Mouse (Mus musculus) layer of hippocampus, adult 2 months (tissue): ENCODE data around the gene Ehmt2. TPM values are rescaled to one million over a fixed set of nuclear protein-coding genes. Genes with fewer than 3 reads are reported as not detected.
"Not testable (repeated sequence)": the region's sequence is repeated elsewhere in the genome, so short reads cannot be mapped to it uniquely, and the experiment has no call there.

ENCODE experiments used
- DNase-seq, 2 experiments: peaks; one replicate each; pipeline ENCODE4 v3.0.0; 2022; ENCODE audit warnings: low spot score in 2 of 2
- H3K27ac ChIP-seq: fragments of 200-600 bp; 2 replicates; pipeline ENCODE4 v1.8.1; 2022
- H3K4me3 ChIP-seq: fragments of 200-600 bp; 2 replicates; pipeline ENCODE4 v1.8.1; 2022; ENCODE audit warnings: mild to moderate bottlenecking
- CTCF ChIP-seq: fragments of 200-600 bp; conservative IDR thresholded peaks from 2 replicates; pipeline ENCODE4 v1.8.1; 2022; ENCODE audit warnings: antibody characterized with exemption, mild to moderate bottlenecking, moderate library complexity
- total RNA-seq, 2 experiments: library from RNA; stranded (reverse); gene quantifications; 2 replicates each; pipeline ENCODE4 v1.2.3; 2021

Gene Ehmt2
- total RNA-seq, 2 experiments from 2014 or later, result 181 to 190 TPM

- H3K27ac ChIP-seq, result no peak overlapping the region; the same call in 1 of the 2 replicates
- H3K4me3 ChIP-seq, result no peak overlapping the region
- DNase-seq, result no peak
- no peak for TF ChIP-seq CTCF
These were observed 45.0 kb downstream of the Ehmt2 start for GRCm38 (mm10) chr17:34943128-34943815.

DNA sequence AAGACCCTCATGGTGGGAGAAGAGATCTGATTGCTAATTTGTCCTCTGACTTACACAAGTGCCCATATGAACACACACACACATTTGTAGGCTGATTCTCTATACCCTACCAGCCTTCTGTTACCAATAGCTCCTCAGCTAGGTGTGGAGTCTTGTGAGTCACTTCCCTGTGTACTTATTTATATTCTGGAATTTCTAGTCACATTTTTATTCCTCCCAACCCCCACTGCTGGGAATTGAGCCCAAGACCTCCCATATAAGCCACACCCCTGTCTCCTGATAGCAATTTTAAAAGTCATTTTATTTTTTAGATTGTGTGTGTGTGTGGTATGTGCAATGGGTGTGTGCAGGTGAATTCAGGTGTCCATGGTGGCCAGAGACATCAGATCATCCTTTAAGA is 46.1 kb downstream of the Ehmt2 start:
- Histone ChIP-seq H3K27ac (no peak overlapping the region), H3K4me3 (no peak overlapping the region)
- no peak for TF ChIP-seq CTCF
- DNase-seq, result no peak

GRCm38 (mm10) chr17:34946486-34947140 is 48.3 kb downstream of the Ehmt2 start:
- no peak for DNase-seq
- Histone ChIP-seq H3K27ac (no peak overlapping the region), H3K4me3 (no peak overlapping the region)
- no peak for TF ChIP-seq CTCF

DNA sequence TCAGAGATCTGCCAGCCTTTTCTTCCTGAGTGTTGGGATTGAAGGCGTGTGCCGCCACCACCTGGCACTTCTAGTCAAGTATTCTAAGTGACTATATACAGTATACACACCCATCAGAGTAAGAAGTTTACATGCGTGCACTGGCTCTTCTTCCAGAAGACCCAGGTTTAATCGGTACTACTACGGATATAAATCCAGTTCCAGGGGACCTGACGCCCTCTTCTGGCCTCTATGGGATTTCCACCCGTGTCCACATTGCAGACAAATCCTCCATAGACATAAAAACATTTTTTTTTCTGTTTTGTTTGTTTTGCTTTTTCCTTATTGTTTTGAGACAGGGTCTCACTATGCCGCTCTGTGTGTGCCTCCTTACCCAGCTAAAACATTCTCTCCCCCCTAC is 49.3 kb downstream of the Ehmt2 start:
- no peak for DNase-seq
- no peak overlapping the region for H3K27ac ChIP-seq
- peak; percentile 71 for TF ChIP-seq CTCF
- H3K4me3 ChIP-seq, result no peak overlapping the region

- H3K27ac ChIP-seq, DNase-seq, H3K4me3 ChIP-seq: not testable (repeated sequence)
These were observed 50.7 kb downstream of the Ehmt2 start for GRCm38 (mm10) chr17:34948721-34949552.

- Histone ChIP-seq H3K27ac (no peak overlapping the region), H3K4me3 (no peak overlapping the region)
- no peak for DNase-seq
- no peak for TF ChIP-seq CTCF
These were observed 51.3 kb downstream of the Ehmt2 start for GRCm38 (mm10) chr17:34949553-34949969.

- peak overlapping the region; percentile 83 for H3K4me3 ChIP-seq
- no peak for DNase-seq
- H3K27ac ChIP-seq, result peak overlapping the region; percentile 95
- TF ChIP-seq CTCF, result peak; percentile 68
These were observed 52.5 kb downstream of the Ehmt2 start for GRCm38 (mm10) chr17:34950514-34951455.

- Histone ChIP-seq H3K27ac (peak overlapping the region; percentile 95), H3K4me3 (peak overlapping the region; percentile 83)
- TF ChIP-seq CTCF, result no peak
- peak in 1 of 2 experiments; percentile 30 for DNase-seq
These were observed 53.5 kb downstream of the Ehmt2 start for GRCm38 (mm10) chr17:34951636-34952377.

DNA sequence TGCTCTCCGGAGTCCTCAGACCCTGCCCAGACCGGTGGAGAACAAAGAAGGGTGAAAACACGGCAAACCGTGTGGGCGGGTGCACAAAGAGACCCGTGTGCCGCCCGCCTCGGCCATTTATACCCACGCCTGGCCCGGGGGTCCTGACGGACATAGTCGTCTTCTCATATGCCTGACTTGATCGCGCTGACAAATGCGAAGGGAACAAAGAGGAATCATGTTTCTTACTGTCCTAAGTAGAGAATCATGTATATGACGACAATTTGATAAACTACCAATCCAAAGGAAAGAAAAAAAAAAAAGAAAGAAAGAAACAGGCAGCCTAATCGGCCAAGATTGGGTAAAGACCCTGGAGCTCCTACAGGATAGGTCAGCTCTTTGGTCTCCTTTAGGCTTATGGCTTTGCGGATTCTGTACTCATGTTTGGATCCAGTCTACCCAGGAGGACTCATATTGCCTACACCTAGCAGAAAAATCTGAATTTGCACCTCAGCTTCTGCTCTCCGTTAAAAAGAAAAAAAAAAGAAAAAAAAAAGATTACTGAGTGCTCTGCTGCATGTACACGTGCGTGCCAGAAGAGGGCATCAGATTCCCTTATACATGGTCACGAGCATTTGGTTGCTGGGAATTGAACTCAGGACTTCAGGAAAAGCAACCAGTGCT is 54.2 kb downstream of the Ehmt2 start:
- DNase-seq, result peak; percentile 60 to 76
- Histone ChIP-seq H3K27ac (peak overlapping the region; percentile 95), H3K4me3 (peak overlapping the region; percentile 83)
- TF ChIP-seq CTCF, result peak; percentile 90

DNA sequence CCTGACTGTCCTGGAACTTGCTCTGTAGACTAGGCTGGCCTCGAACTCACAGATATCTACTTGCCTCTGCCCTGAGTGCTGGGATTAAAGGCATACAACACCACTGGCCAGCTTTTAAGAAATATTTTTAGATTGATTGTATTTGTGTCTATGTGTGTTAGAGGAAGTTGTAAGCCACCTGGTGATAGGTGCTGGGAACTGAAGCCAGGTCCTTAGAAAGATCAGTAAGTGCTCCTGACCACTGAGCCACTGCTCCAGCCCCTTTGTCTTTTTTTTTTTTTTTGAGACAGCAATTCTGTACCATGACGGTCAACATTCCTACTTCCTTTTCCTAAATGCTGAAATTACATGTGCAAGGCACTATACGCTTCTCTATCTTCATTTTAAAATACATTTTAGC is 55.0 kb downstream of the Ehmt2 start:
- TF ChIP-seq CTCF, result no peak
- no peak for DNase-seq
- Histone ChIP-seq H3K4me3 (no peak overlapping the region), H3K27ac (no peak overlapping the region)

DNA sequence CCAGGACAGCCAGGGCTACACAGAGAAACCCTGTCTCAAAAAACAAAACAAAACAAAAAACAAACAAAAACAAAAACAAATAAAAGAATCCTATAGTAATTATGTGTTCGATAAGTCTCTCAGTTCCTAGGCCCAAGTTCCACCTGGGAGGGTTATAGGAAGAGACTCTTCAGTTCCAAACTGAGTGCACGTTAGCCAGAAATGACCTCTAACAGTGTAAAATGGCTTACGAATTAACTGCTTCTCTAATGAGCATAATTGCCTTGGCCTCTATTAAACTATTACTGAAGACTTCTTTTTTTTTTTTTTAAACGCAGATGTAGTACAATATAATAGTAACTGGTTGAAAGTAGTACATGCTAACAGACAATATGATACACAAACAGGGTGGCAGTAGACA is 55.6 kb downstream of the Ehmt2 start:
- DNase-seq, result no peak
- Histone ChIP-seq H3K27ac (no peak overlapping the region), H3K4me3 (no peak overlapping the region)
- no peak for TF ChIP-seq CTCF
